In genomic region chr7:120843852-120844435, GRCm38 (mm10) we compare ENCODE assay signal across 8 mouse cellular contexts. TPM values are rescaled to one million over a fixed set of nuclear protein-coding genes. Genes with fewer than 3 reads are reported as not detected.
DNase-seq lines count a peak whose midpoint lies in the region; ATAC-seq lines count a peak whose summit lies in the region.

No protein-coding gene starts in this region.

- under 1% methylated on average over 16 of the region's 16 CpGs for WGBS in hindbrain, embryonic 16.5 days
- WGBS in midbrain, embryonic 12.5 days: under 1% methylated on average over 16 of the region's 16 CpGs

- peak overlapping the region; percentile 66 for H3K4me3 ChIP-seq in hindbrain, embryonic 16.5 days (ENCODE audit: low read length)
- H3K4me3 ChIP-seq in midbrain, embryonic 12.5 days: peak overlapping the region; percentile 64

- H3K36me3 ChIP-seq in hindbrain, embryonic 16.5 days (ENCODE audit: control insufficient read depth, insufficient read depth, low read length): no peaks in the 10 kb centered on the region
- H3K36me3 ChIP-seq in midbrain, embryonic 12.5 days: no peaks in the 10 kb centered on the region

- no peaks in the 10 kb centered on the region for H3K9me3 ChIP-seq in hindbrain, embryonic 16.5 days (ENCODE audit: control insufficient read depth, low read length)
- H3K9me3 ChIP-seq in midbrain, embryonic 12.5 days: no peaks in the 10 kb centered on the region

- peak overlapping the region; percentile 91 for H3K27ac ChIP-seq in hindbrain, embryonic 16.5 days (ENCODE audit: low read depth, low read length)
- peak overlapping the region; percentile 88 for H3K27ac ChIP-seq in midbrain, embryonic 12.5 days (replicated peaks)

- peak overlapping the region; percentile 73 for H3K4me2 ChIP-seq in hindbrain, embryonic 16.5 days (ENCODE audit: low read length)
- peak overlapping the region; percentile 66 for H3K4me2 ChIP-seq in midbrain, embryonic 12.5 days (replicated peaks)

- peak; percentile 21 for ATAC-seq in hindbrain, embryonic 16.5 days
- peak; percentile 47 for ATAC-seq in midbrain, embryonic 12.5 days (ENCODE audit: low FRiP score, low read depth)

- peaks cover 15% of the 10 kb centered on the region for H3K4me1 ChIP-seq in hindbrain, embryonic 16.5 days (ENCODE audit: control insufficient read depth, insufficient read depth, low read depth, low read length)
- peaks cover 18% of the 10 kb centered on the region for H3K4me1 ChIP-seq in midbrain, embryonic 12.5 days

- no peaks in the 10 kb centered on the region for H3K27me3 ChIP-seq in hindbrain, embryonic 16.5 days (replicated peaks; ENCODE audit: control insufficient read depth, insufficient read depth, low read length)
- H3K27me3 ChIP-seq in midbrain, embryonic 12.5 days: peaks cover 18% of the 10 kb centered on the region

- peak overlapping the region; percentile 83 for H3K9ac ChIP-seq in hindbrain, embryonic 16.5 days (ENCODE audit: low read depth, low read length)
- peak overlapping the region; percentile 64 for H3K9ac ChIP-seq in midbrain, embryonic 12.5 days (replicated peaks)

- DNase-seq in adrenal gland, postnatal 10 days: peak; percentile 36
- DNase-seq in adrenal gland, adult 8-10 months: no peak
- peak; percentile 37 for DNase-seq in thymus, postnatal 14 days
- no peak for DNase-seq in thymus, postnatal 25 days
- no peak for DNase-seq in layer of hippocampus, postnatal 14 days (ENCODE audit: low spot score in 2 of 2)
- DNase-seq in layer of hippocampus, adult 9-11 months: no peak

RNA-seq across cellular contexts. Expression of gene Eef2k, which starts 1.3 kb away (rescaled TPM):
- 10 to 100 TPM; 24.4 to 33.4 TPM for total RNA-seq in adrenal gland, postnatal 10 days (2021)
- total RNA-seq in adrenal gland, adult 8-10 months (2022): 10 to 100 TPM; 27.2 to 51.2 (median 40.8) TPM
- polyA plus RNA-seq in hindbrain, embryonic 16.5 days (2015; fragmentation: Nextera tagmentation; extraction: Ambion mirVana): 37.4 and 40.3 TPM in 2 replicates
- polyA plus RNA-seq in midbrain, embryonic 12.5 days (2016; fragmentation: Nextera tagmentation; extraction: Ambion mirVana): 27.9 and 29.6 TPM in 2 replicates
- 10 to 100 TPM; 35.5 to 38.1 TPM for total RNA-seq in layer of hippocampus, postnatal 14 days (2021)

RNA-seq across cellular contexts. Expression of gene Gm5737, which starts 31.8 kb away (rescaled TPM):
- total RNA-seq in adrenal gland, postnatal 10 days (2021): under 1 TPM; 0.33 to 0.39 TPM
- total RNA-seq in adrenal gland, adult 8-10 months (2022): not detected
- polyA plus RNA-seq in hindbrain, embryonic 16.5 days (2015; fragmentation: Nextera tagmentation; extraction: Ambion mirVana): 0.11 and 0.16 TPM in 2 replicates
- polyA plus RNA-seq in midbrain, embryonic 12.5 days (2016; fragmentation: Nextera tagmentation; extraction: Ambion mirVana): not detected in 2 replicates
- total RNA-seq in layer of hippocampus, postnatal 14 days (2021): not detected

Comparison
In these comparisons a context has a peak if more than half of its experiments do, and no peak if none do; other contexts are left out.
1. DNase-seq: peak in adrenal gland, postnatal 10 days (single experiment) and thymus, postnatal 14 days (single experiment); none in adrenal gland, adult 8-10 months (single experiment), thymus, postnatal 25 days (single experiment), layer of hippocampus, postnatal 14 days (0 of 2) and layer of hippocampus, adult 9-11 months (single experiment).